Mouse (Mus musculus) neural tube, embryonic 12.5 days (tissue): ENCODE measurements around the gene Prom1. TPM values are rescaled to one million over a fixed set of nuclear protein-coding genes. Genes with fewer than 3 reads are reported as not detected.
A peak's percentile ranks its signal among the peaks of the same experiment; 100 is the strongest.

Experiments
- ATAC-seq: fragments of 200-750 bp; cut with Nextera tagmentation; 2 replicates; pipeline ENCODE4 v1.8.0; 2017; ENCODE audit warnings: low read depth, mild to moderate bottlenecking, moderate TSS enrichment, moderate library complexity; ENCODE audit not compliant: low FRiP score
- H3K27ac ChIP-seq: fragments of 300-500 bp; sonication (generic); 2 replicates; pipeline ENCODE4 v1.5.1; 2016
- H3K27me3 ChIP-seq: fragments of 300-500 bp; sonication (generic); replicated peaks from 2 replicates; pipeline ENCODE4 v1.6.1; 2016; ENCODE audit warnings: mild to moderate bottlenecking
- H3K36me3 ChIP-seq: fragments of 300-500 bp; sonication (generic); 2 replicates; pipeline ENCODE4 v1.6.1; 2016; ENCODE audit warnings: mild to moderate bottlenecking
- H3K4me1 ChIP-seq: fragments of 300-500 bp; sonication (generic); 2 replicates; pipeline ENCODE4 v1.6.1; 2016
- H3K4me2 ChIP-seq: fragments of 300-500 bp; sonication (generic); replicated peaks from 2 replicates; pipeline ENCODE4 v1.6.1; 2016; ENCODE audit warnings: mild to moderate bottlenecking
- H3K4me3 ChIP-seq: fragments of 300-500 bp; sonication (generic); 2 replicates; pipeline ENCODE4 v1.5.1; 2016
- H3K9ac ChIP-seq: fragments of 300-500 bp; sonication (generic); 2 replicates; pipeline ENCODE4 v1.6.1; 2016; ENCODE audit warnings: mild to moderate bottlenecking
- H3K9me3 ChIP-seq: fragments of 300-500 bp; sonication (generic); 2 replicates; pipeline ENCODE4 v1.6.1; 2016; ENCODE audit warnings: mild to moderate bottlenecking
- WGBS: fragments of 180-500 bp; shearing (Covaris S2); methylation state at CpG from one replicate; pipeline ENCODE4 v1.1.7; 2016; 5-methylcytosine and 5-hydroxymethylcytosine counted together
- polyA plus RNA-seq: library from polyadenylated mRNA; unstranded; fragments of >200 nt; fragmentation: Nextera tagmentation; extraction: Ambion mirVana; gene quantifications from 2 replicates; pipeline ENCODE4 v1.2.1, GENCODE M21; 2016

Prom1 gene
- polyA plus RNA-seq, 1 experiment from 2014 or later, result 69.9 TPM

DNA sequence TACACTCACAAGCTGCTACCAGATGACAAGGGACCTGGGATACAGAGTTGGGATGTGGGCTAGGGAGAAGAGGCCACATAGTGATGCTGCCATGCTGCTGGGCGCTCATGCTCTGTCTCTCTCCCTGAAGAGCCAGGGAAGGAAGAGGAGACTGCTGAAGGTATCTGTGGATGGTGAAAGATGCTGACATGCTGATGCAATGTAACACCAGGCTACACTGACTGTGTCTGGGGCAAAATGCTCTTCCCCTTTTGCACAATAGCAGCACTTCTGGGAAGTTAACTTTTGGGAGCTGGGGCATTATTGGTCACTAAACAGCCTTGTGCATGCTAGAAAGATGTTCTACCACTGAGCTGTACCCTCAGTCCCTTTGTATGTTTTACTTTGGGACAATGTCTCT is 26.4 kb downstream of the Prom1 start:
- no peak overlapping the region for H3K9ac ChIP-seq
- 89% methylated on average over 1 of the region's 1 CpGs for WGBS
- H3K27me3 ChIP-seq, result no peaks in the 10 kb centered on the region
- H3K9me3 ChIP-seq, result no peaks in the 10 kb centered on the region
- H3K4me3 ChIP-seq, result no peak overlapping the region
- H3K4me2 ChIP-seq, result no peak overlapping the region
- H3K4me1 ChIP-seq, result no peaks in the 10 kb centered on the region
- H3K36me3 ChIP-seq, result no peaks in the 10 kb centered on the region
- ATAC-seq, result no peak
- no peak overlapping the region for H3K27ac ChIP-seq

DNA sequence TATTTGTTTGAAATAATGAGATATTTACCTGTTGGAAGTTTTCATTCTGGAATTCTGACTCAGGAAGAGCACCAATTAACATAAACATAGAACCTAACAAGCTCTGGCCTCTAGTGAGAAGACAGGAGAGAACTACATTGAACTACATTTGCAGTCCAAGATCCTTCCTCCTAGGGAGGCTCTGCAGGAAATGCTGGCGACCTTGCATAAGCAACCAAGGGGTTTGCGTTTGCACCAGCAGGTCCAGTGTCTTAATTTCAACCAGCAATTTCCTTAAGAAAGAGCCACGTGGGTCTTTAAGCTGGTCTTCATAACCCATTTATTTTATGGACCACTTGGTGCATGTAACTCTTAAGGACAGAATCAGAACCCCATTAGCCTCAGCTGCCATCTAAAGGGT is 28.2 kb downstream of the Prom1 start:
- no peak overlapping the region for H3K4me2 ChIP-seq
- no peaks in the 10 kb centered on the region for H3K36me3 ChIP-seq
- no peaks in the 10 kb centered on the region for H3K27me3 ChIP-seq
- no peak overlapping the region for H3K9ac ChIP-seq
- H3K4me1 ChIP-seq, result no peaks in the 10 kb centered on the region
- no peak overlapping the region for H3K27ac ChIP-seq
- no peaks in the 10 kb centered on the region for H3K9me3 ChIP-seq
- ATAC-seq, result no peak
- H3K4me3 ChIP-seq, result no peak overlapping the region
- WGBS, result 87% methylated on average over 3 of the region's 3 CpGs

DNA sequence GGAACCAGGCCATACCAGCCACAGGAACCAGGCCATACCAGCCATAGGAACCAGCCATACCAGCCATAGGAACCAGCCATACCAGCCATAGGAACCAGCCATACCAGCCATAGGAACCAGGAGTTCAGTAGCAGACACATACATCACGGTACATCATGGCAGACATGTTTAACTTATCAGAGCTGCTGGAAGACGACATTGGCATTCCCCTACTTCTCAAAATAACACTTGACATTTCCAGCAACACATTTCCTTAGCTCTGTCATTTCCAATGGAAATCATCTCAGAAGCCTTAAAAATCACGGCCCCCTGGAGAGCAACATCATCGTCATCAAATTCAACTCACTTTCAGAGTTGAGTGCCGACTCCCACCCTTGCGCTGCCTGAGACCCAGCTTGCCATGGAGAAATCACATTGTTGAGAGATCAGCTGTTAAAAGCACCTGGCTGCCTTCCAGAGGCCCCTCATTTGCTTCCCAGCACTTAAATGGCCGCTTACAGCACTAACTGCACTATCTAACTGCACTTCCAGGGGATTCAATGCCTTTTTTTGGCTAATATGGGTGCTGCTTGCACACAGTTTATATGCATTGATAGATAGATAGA is 31.2 kb downstream of the Prom1 start:
- ATAC-seq, result no peak
- Histone ChIP-seq H3K27me3 (no peaks in the 10 kb centered on the region), H3K9me3 (no peaks in the 10 kb centered on the region), H3K36me3 (peaks cover 6% of the 10 kb centered on the region; the same call in 1 of the 2 replicates), H3K4me2 (no peak overlapping the region), H3K9ac (no peak overlapping the region), H3K4me3 (no peak overlapping the region), H3K4me1 (no peaks in the 10 kb centered on the region), H3K27ac (no peak overlapping the region)
- WGBS, result 82% methylated on average over 7 of the region's 7 CpGs

DNA sequence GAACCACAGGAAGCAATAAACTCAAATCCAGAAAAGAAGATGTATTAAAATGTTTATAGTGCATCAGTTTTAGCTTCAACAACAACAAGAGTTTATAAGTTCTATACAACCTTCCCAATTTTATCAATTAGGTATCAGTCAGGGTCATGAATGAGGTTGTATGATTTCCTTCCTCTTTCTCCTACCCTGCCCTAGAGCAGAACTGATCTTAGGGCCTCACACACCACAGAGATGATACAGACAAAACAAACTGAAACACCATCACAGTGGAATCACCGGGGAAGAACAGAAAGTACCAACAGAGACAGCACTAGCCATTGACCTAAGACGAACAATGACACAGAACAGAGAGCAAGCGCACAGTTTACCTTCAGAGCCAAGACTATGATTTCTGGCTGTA is 43.6 kb downstream of the Prom1 start:
- Histone ChIP-seq H3K4me2 (no peak overlapping the region), H3K9me3 (no peaks in the 10 kb centered on the region), H3K36me3 (peaks cover 21% of the 10 kb centered on the region; the same call in 1 of the 2 replicates), H3K4me1 (no peaks in the 10 kb centered on the region), H3K4me3 (no peak overlapping the region), H3K9ac (no peak overlapping the region), H3K27me3 (no peaks in the 10 kb centered on the region), H3K27ac (no peak overlapping the region)
- ATAC-seq, result no peak
- WGBS, result 93% methylated on average over 3 of the region's 3 CpGs

DNA sequence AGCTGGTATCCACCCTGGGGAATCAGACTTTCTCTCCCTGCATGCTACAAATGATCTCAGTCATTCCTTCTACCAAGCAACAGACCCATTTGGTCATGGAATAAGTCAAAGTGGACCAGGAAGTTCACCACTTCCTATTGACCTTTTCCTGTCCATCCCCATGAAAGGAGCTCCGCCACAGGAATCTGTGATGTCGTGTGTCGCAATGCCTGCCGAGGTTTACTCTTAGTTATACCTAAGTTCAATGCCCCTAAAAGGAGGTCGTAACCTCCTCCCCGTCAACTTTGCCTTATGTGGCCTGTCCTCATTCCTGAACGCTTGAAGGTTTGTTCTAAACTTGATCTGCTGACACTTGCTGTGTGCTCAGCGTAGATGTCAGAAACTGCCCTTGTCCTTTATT is 51.6 kb downstream of the Prom1 start:
- no peak for ATAC-seq

DNA sequence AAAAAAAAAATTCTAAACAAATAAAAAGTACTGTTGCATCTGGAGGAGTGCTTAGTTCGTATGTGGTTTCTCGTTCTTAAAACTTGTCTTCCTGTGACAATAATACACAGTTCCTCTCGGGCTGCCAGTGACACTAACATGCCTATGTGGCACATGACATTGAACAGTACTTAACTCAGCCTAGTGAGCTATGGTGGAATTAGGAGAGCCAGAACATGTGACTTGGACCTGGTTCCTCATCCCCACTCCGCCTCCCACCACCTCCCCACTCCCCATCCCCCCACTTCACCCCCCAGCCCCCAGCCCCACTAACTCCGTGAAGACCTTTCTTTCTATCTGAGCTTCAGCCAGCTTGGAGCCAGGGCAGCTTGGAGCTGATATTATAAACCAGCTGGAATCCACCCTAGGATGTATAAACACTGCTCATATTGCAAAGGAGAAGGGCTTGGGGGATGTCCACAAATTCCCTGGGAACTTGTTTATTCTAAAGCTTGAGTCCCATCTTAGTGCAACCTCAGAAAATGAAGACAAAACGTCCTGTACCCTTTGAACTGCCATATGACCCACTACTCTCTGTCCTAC is 52.3 kb downstream of the Prom1 start:
- H3K9ac ChIP-seq, result no peak overlapping the region
- no peak overlapping the region for H3K4me2 ChIP-seq
- WGBS, result 73% methylated on average over 6 of the region's 6 CpGs
- no peak for ATAC-seq
- no peaks in the 10 kb centered on the region for H3K4me1 ChIP-seq
- H3K4me3 ChIP-seq, result no peak overlapping the region
- H3K9me3 ChIP-seq, result no peaks in the 10 kb centered on the region
- no peak overlapping the region for H3K27ac ChIP-seq
- peaks cover 24% of the 10 kb centered on the region for H3K36me3 ChIP-seq
- no peaks in the 10 kb centered on the region for H3K27me3 ChIP-seq

More for the DNA sequence above, 51.6 kb downstream of the Prom1 start:
- Histone ChIP-seq H3K4me3 (no peak overlapping the region), H3K27me3 (no peaks in the 10 kb centered on the region), H3K9ac (no peak overlapping the region), H3K4me2 (no peak overlapping the region), H3K9me3 (no peaks in the 10 kb centered on the region), H3K27ac (no peak overlapping the region), H3K4me1 (no peaks in the 10 kb centered on the region), H3K36me3 (peaks cover 20% of the 10 kb centered on the region)
- WGBS, result 79% methylated on average over 8 of the region's 8 CpGs

DNA sequence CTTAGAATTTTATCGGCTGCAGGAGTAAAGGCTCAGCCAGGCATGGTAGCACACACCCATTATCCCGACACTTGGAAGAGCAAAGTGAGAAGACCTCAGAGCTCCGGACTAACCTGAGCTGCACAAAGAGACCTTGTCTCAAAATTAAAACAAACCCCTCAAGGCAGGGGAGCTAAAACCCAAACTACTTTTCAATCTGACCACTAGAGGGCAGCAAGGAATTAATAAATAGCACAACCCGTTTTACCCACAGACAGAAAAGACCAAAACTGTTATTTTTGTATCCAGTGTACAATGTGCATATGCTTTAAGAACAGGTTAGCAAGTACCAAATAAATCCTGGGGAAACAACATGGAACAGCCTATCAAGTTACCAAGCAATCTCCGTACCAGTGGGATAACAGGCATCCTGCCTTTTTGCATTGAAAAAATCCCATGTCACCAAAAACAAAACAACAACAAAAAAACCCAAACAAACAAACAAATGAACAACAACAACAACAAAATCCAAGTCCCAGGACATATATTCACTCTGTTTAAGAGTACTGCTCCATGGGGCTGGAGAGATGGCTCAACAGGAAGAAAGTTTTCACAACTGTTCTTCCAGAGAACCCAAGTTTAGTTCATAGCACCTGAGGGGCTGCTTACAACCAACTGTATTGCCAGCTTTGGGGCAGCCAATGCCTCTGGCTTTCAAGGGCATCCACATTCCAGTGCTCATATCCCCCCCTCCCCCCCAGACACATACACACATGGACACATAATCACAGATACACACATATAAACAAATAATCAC is 53.1 kb downstream of the Prom1 start:
- Histone ChIP-seq H3K27me3 (no peaks in the 10 kb centered on the region), H3K27ac (no peak overlapping the region), H3K4me1 (no peaks in the 10 kb centered on the region), H3K9me3 (no peaks in the 10 kb centered on the region), H3K4me2 (no peak overlapping the region), H3K9ac (no peak overlapping the region), H3K36me3 (peaks cover 26% of the 10 kb centered on the region), H3K4me3 (no peak overlapping the region)
- ATAC-seq, result peak; percentile 44; the same call in 1 of the 2 replicates
- 58% methylated on average over 5 of the region's 5 CpGs for WGBS

DNA sequence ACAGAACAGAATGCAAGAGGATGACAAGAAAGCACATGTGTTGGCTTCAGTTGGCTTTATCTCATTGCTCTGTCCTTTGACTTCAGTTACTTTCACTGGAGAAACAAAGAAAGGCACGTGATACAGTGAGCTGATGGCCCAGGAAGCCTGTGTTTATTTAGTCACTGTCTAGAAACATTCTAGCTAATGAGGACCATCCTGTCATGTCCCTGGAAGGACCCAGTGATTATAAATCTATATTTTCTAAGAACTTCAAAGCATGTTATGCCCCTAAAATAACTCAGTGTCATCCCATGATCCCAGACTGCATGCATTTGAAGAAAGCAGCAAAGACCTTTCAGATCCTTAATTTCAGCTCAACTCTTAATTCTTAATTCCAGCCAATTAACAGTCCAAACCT is 60.1 kb downstream of the Prom1 start:
- Histone ChIP-seq H3K36me3 (peaks cover 27% of the 10 kb centered on the region), H3K27me3 (no peaks in the 10 kb centered on the region), H3K4me3 (no peak overlapping the region), H3K27ac (no peak overlapping the region), H3K9me3 (no peaks in the 10 kb centered on the region), H3K4me1 (no peaks in the 10 kb centered on the region), H3K4me2 (no peak overlapping the region), H3K9ac (no peak overlapping the region)
- no peak for ATAC-seq
- WGBS, result 60% methylated on average over 1 of the region's 1 CpGs

DNA sequence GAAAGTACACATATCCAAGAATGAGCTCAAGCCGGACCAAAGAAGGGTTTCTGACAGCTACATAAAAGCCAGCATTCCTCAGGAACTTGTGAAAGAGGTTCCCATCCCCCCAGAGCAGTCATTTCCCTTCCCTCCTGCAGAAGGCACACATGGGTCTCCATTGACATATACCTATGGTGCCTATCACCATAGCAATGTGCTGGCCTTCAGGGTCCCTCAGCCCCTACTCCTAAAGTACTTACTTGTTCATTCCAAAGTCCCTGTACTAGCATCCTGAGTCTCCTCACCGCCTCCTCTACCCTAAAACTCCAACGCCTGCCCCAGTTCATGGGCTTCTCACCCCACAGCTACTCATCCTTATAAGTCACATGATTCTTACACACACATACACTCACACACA is 60.8 kb downstream of the Prom1 start:
- 93% methylated on average over 3 of the region's 3 CpGs for WGBS

DNA sequence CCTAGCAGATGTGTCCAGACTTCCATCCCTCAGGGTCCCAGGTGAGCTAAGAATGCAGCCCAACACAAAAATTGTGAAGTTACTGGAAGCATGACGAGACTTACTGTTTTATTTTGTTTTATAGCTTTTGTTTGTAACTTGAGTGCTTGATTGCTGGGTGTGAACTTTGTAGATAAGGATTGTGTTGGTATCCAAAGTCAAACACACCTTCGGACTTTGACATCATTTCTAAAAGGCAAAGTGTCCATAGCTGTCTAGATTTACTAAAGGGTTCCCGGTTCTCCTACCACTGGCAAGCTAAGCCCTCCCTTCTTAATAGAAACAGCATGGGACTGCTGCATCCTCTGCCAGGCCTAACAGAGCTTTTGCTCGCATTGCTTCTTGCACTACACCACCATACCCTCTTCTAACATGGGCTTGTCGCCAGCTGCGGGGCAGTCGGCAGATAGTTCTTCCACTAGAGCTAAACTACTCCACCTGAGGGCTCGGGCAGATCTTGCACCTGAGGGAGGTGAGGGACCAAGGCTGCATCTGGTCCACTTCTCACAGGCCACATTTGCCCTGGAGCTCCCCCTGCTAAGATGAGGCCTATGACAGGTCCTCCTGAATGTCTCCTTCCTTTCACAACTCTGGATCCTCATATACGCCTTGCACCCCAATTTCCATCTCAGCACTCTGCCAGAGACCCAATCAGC is 103.4 kb downstream of the Prom1 start:
- H3K36me3 ChIP-seq, result peaks cover 27% of the 10 kb centered on the region
- no peaks in the 10 kb centered on the region for H3K27me3 ChIP-seq

More for the DNA sequence above, 60.8 kb downstream of the Prom1 start:
- no peaks in the 10 kb centered on the region for H3K27me3 ChIP-seq
- H3K9me3 ChIP-seq, result no peaks in the 10 kb centered on the region
- H3K4me3 ChIP-seq, result no peak overlapping the region
- no peak overlapping the region for H3K4me2 ChIP-seq
- ATAC-seq, result no peak
- H3K9ac ChIP-seq, result no peak overlapping the region
- peaks cover 25% of the 10 kb centered on the region for H3K36me3 ChIP-seq
- no peak overlapping the region for H3K27ac ChIP-seq
- no peaks in the 10 kb centered on the region for H3K4me1 ChIP-seq

DNA sequence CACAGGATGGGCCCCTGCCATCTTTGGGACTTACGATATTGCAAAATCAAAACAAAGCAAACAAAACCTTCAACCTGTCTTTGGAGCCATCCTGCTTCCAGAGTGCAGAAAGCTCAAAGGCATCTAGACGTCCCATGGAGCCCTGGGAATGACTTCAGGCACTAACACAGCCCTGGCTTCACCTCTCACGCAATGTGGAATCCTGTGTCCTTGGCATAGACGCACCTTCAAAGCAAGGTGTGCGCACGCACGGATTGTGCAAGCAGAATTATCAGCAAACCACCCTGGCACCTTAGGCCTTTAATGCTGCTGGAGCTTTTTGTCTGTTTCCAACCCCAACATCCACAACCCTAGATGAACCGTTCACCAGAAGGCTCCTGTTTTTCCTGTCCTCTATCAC is 104.2 kb downstream of the Prom1 start:
- Histone ChIP-seq H3K27ac (no peak overlapping the region), H3K9ac (no peak overlapping the region), H3K9me3 (no peaks in the 10 kb centered on the region), H3K27me3 (no peaks in the 10 kb centered on the region), H3K4me2 (no peak overlapping the region), H3K4me3 (no peak overlapping the region), H3K4me1 (no peaks in the 10 kb centered on the region), H3K36me3 (peaks cover 21% of the 10 kb centered on the region)
- no peak for ATAC-seq
- WGBS, result 93% methylated on average over 8 of the region's 8 CpGs

More for the DNA sequence above, 103.4 kb downstream of the Prom1 start:
- H3K4me2 ChIP-seq, result no peak overlapping the region
- ATAC-seq, result no peak
- no peaks in the 10 kb centered on the region for H3K4me1 ChIP-seq
- no peaks in the 10 kb centered on the region for H3K9me3 ChIP-seq
- no peak overlapping the region for H3K4me3 ChIP-seq
- H3K27ac ChIP-seq, result no peak overlapping the region
- WGBS, result 96% methylated on average over 9 of the region's 9 CpGs
- no peak overlapping the region for H3K9ac ChIP-seq

DNA sequence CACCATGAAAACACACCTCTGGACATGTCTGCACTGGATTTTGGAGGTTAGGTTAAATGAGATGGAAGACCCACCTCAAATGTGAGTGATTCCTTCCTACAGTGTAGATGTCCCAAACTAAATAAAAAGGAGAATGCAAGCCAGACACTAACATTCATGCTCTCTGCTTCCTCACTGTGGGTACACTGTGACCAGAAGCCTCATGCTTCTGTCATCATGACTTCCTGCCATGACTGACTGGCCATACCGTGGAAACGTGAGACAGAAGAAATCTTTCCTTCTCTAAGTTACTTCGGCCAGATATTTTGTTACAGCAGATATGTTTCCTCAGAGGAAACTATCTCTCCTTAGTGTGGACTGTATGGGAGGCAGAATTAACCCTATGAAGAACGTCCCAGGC is 105.7 kb downstream of the Prom1 start:
- 83% methylated on average over 4 of the region's 4 CpGs for WGBS
- H3K27me3 ChIP-seq, result no peaks in the 10 kb centered on the region
- H3K36me3 ChIP-seq, result peaks cover 16% of the 10 kb centered on the region
- no peaks in the 10 kb centered on the region for H3K4me1 ChIP-seq
- ATAC-seq, result no peak
- H3K4me2 ChIP-seq, result no peak overlapping the region
- H3K27ac ChIP-seq, result no peak overlapping the region
- no peaks in the 10 kb centered on the region for H3K9me3 ChIP-seq
- no peak overlapping the region for H3K9ac ChIP-seq
- H3K4me3 ChIP-seq, result no peak overlapping the region
